Comparison of ENCODE assay signal across 12 mouse cellular contexts in the genomic region with DNA sequence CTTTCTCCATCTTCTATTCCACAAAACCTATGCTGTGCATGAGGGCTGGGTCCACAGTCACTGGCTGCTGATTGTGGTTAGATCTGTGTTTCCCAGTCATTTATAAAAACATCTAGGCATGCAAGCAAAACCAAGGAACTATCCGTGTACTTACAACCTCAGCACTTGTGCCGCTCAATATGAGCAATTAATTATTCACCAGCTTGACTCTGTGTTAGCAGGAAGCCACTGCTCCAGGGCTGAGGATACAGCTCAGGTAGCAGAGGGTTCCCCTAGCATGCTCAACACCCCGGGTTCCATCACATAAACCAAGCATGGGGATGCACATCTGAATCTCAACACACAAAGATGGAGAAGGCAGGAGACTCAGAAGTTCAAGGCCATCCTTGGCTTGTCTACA.
"Had no signal": no experiment of that assay in that cellular context is flagged by ENCODE, and none has a peak within 500 bp of the region (broad histone marks: within the 10 kb centered on the region; RNA-seq: fewer than 3 reads in every experiment).

No protein-coding gene starts in this region.

- H3K27me3 ChIP-seq: liver, embryonic 13.5 days; lung, embryonic 15.5 days had no signal

- H3K4me1 ChIP-seq: liver, embryonic 13.5 days; lung, embryonic 15.5 days had no signal

- H3K9me3 ChIP-seq: limb, embryonic 10.5 days; liver, embryonic 13.5 days; lung, embryonic 15.5 days; midbrain, embryonic 12.5 days; neural tube, embryonic 13.5 days had no signal

- H3K4me3 ChIP-seq: left cerebral cortex, adult 2 months; limb, embryonic 10.5 days; liver, embryonic 13.5 days; lung, embryonic 15.5 days; midbrain, embryonic 12.5 days; neural tube, embryonic 13.5 days had no signal

- ATAC-seq: hindbrain, postnatal 0 days; liver, postnatal 0 days; midbrain, embryonic 16.5 days had no signal

- H3K27ac ChIP-seq: hindbrain, postnatal 0 days; left cerebral cortex, adult 2 months; limb, embryonic 10.5 days; liver, embryonic 13.5 days; lung, embryonic 15.5 days; midbrain, embryonic 12.5 days; neural tube, embryonic 13.5 days had no signal

- DNase-seq: liver, embryonic 13.5 days; liver, postnatal 0 days; lung, postnatal 14 days; right cerebral cortex, postnatal 14 days; thymus, postnatal 36 days had no signal

- H3K4me2 ChIP-seq: liver, embryonic 13.5 days; lung, embryonic 15.5 days; midbrain, embryonic 12.5 days; neural tube, embryonic 13.5 days had no signal

- H3K36me3 ChIP-seq: limb, embryonic 10.5 days; liver, embryonic 13.5 days; lung, embryonic 15.5 days; midbrain, embryonic 12.5 days; neural tube, embryonic 13.5 days had no signal

- H3K9ac ChIP-seq: liver, embryonic 13.5 days; liver, postnatal 0 days; lung, embryonic 15.5 days; midbrain, embryonic 12.5 days; neural tube, embryonic 13.5 days had no signal
